Mouse (Mus musculus) B cell, adult 62 days (primary cell): Measurements from ENCODE around the gene Mmp25. TPM values are rescaled to one million over a fixed set of nuclear protein-coding genes. Genes with fewer than 3 reads are reported as not detected.

Experiments used
- total RNA-seq: library from RNA; stranded (reverse); gene quantifications from 4 replicates; pipeline ENCODE4 v1.2.4, GENCODE M21; 2023

The Mmp25 gene
- 0.12 to 0.16 TPM in 2 of 4 replicates, not detected in the others for total RNA-seq

DNA sequence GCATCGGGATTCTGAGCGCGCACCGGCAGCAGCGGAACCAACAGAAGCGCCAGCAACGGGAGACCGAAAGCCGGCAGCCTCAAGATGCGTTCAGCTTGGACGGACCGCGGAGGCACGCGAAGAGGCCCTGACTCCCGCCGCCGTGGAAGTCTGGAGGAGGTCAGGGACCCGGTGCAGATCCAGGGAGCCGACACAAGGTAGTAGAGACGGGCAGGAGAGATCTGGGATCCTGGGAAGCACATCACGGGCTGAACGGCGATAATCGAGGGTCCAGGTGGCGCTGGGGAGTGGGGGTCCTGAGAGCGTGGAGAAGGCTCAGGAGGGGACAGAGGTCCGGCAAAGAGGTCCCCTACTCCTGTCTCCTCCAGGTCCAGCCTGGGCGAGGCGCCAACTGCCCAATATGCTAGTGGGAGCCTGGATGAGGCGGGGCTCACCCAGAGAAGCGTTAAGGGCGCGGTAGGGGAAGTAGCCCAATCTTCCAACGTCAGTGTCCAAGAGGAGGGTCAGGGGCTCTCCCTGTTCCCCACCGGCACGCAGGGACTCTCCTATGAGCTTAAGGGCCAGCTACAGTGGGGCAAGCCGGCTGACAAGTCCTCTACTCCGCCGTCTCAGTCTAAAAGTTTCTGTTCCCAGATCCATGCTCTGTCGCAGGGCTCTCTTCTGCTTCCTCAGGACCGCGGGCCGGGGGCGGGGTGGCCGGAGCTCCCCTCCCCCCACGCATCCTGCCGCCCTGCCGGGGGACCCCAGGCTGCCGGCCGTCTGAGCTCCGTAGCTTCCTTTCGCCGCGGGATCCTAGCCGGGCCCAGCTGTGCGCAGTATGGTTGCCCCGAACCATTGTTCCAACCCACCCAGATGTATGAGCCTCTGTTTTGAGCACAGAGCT is at the start of gene Mmp25:
Gene Mmp25 (minus strand): TSS at position 665 of the 883 bp plus-strand sequence.

DNA sequence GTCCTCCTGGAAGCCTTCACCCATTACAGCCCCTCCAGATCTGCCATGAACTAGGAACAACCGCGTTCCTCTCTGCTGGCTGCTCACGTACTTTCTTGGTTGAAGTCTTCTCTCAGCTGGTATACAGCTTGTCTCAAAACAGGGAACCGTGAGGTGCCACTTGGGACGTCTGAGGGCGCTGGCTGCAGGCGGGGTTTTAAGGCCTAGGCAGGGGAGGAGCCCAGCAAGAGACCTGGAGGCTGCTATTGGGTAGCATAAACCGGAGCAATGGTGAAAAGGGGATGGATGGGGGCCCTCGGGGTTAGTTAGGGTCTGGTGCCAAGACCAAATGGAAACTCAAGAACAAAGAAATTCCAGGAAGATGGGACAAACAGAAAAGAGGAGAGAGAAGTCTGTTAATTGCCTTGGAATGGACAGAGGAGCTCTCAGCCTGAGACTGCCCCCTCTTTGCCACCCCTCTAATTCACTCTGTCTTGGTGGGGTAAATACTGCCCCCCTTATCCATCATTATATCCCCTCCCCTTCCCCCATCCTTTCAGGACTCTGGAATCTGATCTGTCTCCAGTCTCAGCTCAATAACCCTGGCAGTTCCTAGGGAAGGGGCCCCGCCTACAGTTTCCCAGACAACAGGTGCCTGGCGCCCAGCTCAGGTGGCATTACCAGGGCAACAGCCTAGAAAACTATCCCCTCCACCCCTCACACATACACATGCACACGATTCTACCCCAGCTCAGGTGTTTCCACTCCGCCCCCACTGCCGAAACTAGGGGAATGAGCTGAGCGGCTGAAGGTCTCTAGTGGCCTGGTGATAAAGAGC is 39.0 kb upstream of the Mmp25 start, which contains the start of gene Cldn9:
Gene Cldn9 (minus strand): TSS at position 171 of the 817 bp plus-strand sequence.

GRCm38 (mm10) chr17:23679127-23679835 is 34.2 kb upstream of the Mmp25 start, which contains the start of gene Cldn6:
Gene Cldn6, plus strand, starts transcription at chr17:23679249.

DNA sequence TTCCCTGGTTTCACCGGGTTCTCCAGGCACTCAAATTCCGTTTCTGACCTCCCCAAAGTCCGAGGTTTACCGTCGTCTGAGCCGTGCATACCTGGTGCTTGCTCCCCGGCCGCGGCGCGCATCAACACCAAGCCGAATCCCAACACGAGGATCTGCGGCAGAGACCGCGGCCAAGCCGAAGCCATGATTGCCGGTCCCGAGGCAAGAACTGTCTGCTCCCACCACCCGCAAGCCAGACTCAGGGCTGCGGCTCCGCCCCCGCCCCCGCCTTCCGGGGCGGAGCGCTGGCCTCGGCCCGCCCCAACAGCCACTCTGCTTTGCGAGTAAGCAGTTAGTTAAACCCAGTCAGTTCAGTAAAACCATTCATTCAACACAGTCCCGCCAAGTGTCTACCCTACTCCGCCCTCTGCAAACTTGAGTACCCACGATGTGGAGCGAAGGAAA is 32.2 kb upstream of the Mmp25 start, which contains the start of gene Tnfrsf12a:
Gene Tnfrsf12a (minus strand): TSS at position 233 of the 444 bp plus-strand sequence.

GRCm38 (mm10) chr17:23673424-23674073 is 28.5 kb upstream of the Mmp25 start, which contains the start of the genes Hcfc1r1 and Thoc6:
Gene Hcfc1r1, plus strand, starts transcription at chr17:23673596.
Gene Thoc6, minus strand, starts transcription at chr17:23673882.

DNA sequence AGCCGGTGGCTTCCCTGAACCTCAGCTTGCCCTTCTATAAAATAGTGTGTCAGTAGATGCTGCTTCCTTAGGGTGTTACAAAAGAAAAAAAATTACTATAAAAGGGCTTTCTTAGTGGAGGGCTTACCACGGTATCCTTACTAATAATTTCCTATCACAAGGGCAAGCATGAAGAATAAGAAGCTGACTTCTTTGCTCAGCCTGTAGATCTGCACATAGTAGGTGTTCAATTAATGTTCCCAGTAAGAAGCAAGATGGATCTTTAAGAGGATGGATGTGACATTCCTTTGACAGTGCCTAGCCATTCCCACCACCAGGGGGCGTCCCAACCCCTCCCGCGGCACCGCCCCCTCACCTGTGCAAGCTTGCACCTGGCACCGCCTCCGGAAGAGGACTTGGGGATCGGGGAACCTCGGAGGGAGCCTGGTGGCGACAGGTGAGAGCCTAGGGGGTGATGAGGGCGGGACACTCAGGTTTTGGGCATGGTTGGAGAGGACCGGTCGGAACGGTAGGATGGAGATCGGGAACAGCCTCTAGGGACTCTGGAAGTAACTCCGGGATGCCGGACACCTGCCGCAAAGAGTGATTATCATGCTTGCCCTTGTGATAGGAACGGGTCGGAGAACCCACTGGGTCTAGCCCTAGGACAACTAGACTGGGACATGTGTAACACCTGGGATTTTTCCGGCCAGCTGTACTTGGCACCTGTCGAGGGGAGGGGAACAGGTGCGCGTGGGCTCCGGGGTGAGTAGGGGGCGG is 15.2 kb upstream of the Mmp25 start, which contains the start of gene Bicdl2:
Gene Bicdl2 (plus strand): TSS at position 390 of the 759 bp plus-strand sequence.

GRCm38 (mm10) chr17:23600641-23601622 is 44.1 kb downstream of the Mmp25 start, which contains the start of gene Zscan10:
Gene Zscan10, plus strand, starts transcription at chr17:23600856.

GRCm38 (mm10) chr17:23598582-23599552 is 46.2 kb downstream of the Mmp25 start, which contains the start of gene Zfp13:
Gene Zfp13, minus strand, starts transcription at chr17:23599487.

Other genes with a start within 250 kb of the Mmp25 start
- not detected in 4 replicates for gene Vmn2r117, start 165.6 kb downstream of the Mmp25 start, total RNA-seq
- 7.5 to 8.8 TPM (median 8.1 TPM) in 4 replicates for gene Zfp213, start 81.0 kb downstream of the Mmp25 start, total RNA-seq
- gene Zfp13, start 45.8 kb downstream of the Mmp25 start, total RNA-seq = not detected in 4 replicates
- not detected in 4 replicates for gene Zscan10, start 44.4 kb downstream of the Mmp25 start, total RNA-seq
- gene Bicdl2, start 15.2 kb upstream of the Mmp25 start, total RNA-seq = 0.36 TPM in 1 of 4 replicates, not detected in the others
- 38.2 to 46.6 TPM (median 40.7 TPM) in 4 replicates for gene Hcfc1r1, start 28.3 kb upstream of the Mmp25 start, total RNA-seq
- 23.1 to 32.2 TPM (median 25.4 TPM) in 4 replicates for gene Thoc6, start 28.6 kb upstream of the Mmp25 start, total RNA-seq
- 14.4 to 18.6 TPM (median 16.4 TPM) in 4 replicates for gene Tnfrsf12a, start 32.2 kb upstream of the Mmp25 start, total RNA-seq
- gene Cldn6, start 34.0 kb upstream of the Mmp25 start, total RNA-seq = not detected in 4 replicates
- not detected in 4 replicates for gene Cldn9, start 38.7 kb upstream of the Mmp25 start, total RNA-seq
- not detected in 4 replicates for gene 1520401A03Rik, start 77.5 kb upstream of the Mmp25 start, total RNA-seq
- gene Pkmyt1, start 81.1 kb upstream of the Mmp25 start, total RNA-seq = 35.2 to 41.8 TPM (median 38.7 TPM) in 4 replicates
- 0.52 to 2.1 TPM (median 1.5 TPM) in 4 replicates for gene Paqr4, start 95.6 kb upstream of the Mmp25 start, total RNA-seq
- gene Kremen2, start 100.6 kb upstream of the Mmp25 start, total RNA-seq = 0.37 TPM in 1 of 4 replicates, not detected in the others
- 26.3 to 31.2 TPM (median 27.9 TPM) in 4 replicates for gene Flywch1, start 126.3 kb upstream of the Mmp25 start, total RNA-seq
- gene Flywch2, start 140.8 kb upstream of the Mmp25 start, total RNA-seq = not detected in 4 replicates
- gene Srrm2, start 145.3 kb upstream of the Mmp25 start, total RNA-seq = 1,370 to 1,448 TPM (median 1,386 TPM) in 4 replicates
- gene Elob, start 183.9 kb upstream of the Mmp25 start, total RNA-seq = 153 to 167 TPM (median 160 TPM) in 4 replicates
- gene Prss33, start 190.8 kb upstream of the Mmp25 start, total RNA-seq = not detected in 4 replicates
- gene Prss32, start 198.6 kb upstream of the Mmp25 start, total RNA-seq = not detected in 4 replicates
- gene Prss41, start 198.9 kb upstream of the Mmp25 start, total RNA-seq = 0.64 to 0.75 TPM (median 0.66 TPM) in 3 of 4 replicates, not detected in the other
- gene Prss21, start 222.8 kb upstream of the Mmp25 start, total RNA-seq = not detected in 4 replicates
- not detected in 4 replicates for gene Dcpp1, start 235.6 kb upstream of the Mmp25 start, total RNA-seq
- not detected in 4 replicates for gene Dcpp2, start 235.6 kb upstream of the Mmp25 start, total RNA-seq